Mouse (Mus musculus) gastrocnemius, adult 8-10 months (tissue): ENCODE data around the gene Igflr1. TPM values are rescaled to one million over a fixed set of nuclear protein-coding genes. Genes with fewer than 3 reads are reported as not detected.

ENCODE experiments used
- DNase-seq, 2 experiments: peaks; one replicate each; pipeline ENCODE4 v3.0.0; 2022; ENCODE audit warnings: low spot score in 2 of 2
- total RNA-seq, 4 experiments: library from RNA; stranded (reverse); gene quantifications; 2 replicates each; pipeline ENCODE4 v1.2.4; 2022

The Igflr1 gene
- total RNA-seq, 4 experiments from 2014 or later, result 0.31 to 0.85 (median 0.65) TPM

DNA sequence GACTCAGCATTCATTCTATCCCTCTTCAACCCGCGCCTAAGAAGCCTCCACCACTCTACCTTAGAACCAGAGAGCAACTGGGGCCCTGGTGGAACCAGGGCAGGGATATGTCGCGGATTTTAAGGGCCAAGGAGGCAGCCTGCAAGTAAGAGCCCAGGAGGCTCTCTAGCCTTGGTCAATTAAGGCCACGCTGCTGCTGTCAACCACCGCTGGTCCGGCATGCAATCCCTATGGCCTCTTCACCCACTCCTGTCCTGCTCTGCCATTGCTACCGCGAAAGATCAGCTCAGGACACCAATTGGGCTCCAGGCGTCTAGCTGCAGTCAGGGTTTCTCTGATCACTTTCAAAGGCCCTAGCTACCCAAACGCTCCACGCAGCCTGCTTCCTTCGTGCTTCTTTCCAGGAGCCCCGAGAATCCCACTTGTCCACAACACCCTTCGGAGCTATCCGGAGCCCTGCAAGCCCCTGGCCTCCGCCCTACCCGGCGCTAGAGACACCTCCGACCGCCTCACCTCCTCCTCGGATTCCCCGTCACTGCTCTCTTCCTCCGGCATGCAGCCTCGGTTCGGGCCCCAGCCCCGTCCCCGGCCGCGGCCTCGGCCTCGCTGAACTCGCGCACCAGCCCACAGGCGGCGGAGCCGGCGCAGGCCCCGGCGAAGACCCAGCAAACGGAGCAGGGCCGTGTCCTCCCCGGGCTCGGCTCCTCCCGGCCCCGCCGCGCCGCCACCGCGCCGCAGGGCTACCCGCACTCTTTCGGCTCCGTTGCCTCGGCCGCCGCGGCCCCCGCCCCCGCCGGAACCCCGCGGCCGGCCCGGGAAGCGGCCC is 22.8 kb downstream of the Igflr1 start:
- peak; percentile 42 to 46 for DNase-seq

DNA sequence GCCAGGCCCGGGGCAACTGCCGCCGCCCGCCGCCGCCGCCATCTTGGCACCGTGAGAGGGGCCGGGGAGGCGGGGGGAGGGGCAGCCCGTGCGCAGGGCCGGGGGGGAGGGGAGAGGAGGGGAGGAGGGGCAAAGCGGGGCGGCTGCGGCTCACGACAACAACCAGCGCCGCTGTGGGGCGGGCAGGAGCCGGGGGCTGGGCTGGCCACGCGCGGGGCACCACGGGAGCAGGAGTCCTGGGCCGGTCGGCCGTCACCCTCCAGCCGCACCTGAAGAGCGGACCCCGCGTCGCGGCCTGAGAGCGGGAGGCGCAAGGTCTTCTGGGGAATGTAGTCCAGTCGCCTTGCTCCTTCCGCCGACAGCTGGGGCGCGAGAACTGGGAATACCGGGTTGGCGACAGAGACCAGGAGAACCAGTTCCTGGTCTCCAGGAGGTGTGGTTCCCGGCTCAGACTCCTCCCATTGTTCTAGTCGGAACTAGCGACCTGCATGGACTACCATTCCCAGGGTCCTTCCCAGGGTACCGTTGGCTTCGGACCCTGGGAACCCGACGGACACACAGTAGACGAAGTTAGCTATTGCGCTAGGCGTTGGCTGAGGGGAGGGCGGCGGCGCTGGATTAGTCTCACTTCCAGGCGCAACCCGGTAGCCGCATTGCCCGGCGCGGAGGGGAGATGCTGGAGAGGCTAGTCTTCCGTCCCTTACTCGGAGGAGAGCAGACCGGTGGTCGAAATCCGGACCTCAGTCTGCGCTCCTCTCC is 23.6 kb downstream of the Igflr1 start, which contains the start of gene Kmt2b:
Kmt2b (minus strand) TSS at position 51 of the 759 bp plus-strand sequence.
- DNase-seq, result peak; percentile 95 to 98

DNA sequence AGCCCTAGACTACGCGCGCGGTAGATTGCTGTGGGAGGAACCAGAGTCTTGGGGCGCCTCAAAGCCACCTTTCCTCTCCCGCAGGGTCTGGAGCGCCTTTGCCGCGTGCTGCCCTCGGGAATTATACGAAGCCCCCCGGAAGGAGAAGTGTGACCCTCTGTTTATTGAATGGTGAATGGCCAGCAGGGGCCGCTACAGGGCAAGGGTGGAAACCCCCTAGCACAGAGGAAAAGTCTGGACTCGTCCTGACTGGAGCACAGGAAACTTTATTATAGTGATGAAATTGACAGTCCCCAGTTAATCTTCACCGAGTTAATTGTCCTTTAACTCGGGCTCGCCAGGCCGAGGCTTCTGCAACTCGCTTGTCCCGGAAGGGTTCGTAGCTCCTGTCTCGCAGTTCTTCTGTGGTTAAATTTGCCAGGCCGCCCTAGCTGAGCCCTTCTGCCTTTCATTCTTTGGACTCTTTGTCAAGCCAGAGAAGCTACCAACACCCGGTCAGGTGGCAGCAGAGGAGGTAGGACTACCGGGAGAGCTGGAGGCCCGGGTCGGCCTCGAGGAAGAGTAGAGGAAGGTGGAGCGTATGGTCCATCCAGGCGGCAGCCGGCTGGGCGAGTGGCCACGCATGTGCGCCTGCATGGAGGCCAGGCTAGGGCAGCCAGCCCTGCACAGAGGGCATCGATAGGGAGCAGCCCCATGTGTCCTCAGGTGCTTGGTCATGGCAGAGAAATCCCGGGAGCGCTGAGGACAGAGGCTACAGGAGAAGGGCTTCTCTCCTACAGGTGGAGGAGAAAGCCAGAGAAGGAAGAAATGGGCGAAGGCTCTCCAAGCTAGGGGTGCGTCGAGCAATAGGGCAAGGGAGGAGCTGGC is 24.4 kb downstream of the Igflr1 start:
- DNase-seq, result peak; percentile 69 to 73

DNA sequence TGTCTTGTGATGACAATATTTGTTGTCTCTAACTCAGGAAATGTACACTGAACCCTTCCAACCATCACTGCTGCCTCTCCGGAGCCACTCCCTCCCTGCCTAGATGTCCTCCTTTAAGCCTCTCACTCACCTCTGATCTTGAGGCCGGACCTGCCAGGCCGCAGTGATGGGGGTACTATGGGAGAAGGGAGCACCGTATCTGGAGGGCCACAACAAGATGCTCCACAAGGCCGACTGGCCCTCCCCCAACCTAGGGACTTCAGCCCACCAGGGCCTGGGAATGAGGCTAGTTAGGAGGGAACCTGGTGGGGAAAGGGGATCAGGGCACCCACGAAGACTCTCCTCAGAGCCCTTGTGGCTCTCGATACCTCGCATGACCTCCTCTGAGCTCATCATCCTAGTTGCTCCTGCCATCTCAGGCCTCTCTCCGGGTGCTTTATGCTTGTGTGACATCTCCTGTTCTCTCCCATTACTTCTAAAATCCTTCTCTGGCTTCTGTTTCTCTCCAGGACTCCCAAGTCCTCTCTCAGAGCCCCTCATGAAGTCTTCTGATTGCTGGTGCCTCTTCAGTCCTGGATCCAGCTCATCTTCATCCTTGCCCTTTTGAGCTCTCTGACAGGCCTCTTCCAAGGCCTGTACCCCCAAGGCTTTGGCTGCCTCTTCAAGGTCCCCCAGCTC is 25.8 kb downstream of the Igflr1 start:
- no peak for DNase-seq

DNA sequence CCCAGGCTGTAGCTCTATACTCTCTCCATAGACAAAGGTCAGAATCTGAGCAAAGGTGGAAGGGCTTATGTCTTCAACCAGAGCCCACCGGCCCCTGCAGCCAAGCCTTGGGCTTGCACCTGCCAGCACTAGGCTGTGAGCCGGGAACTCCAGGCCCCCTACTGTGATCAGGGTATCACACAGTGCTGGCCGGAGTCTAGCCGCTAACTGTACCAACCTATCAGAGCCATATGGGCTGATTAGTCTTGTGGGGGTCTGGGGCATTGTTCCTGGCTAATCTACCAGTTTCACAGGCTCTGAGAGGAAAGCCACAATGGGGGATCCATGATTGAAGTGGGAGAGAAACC is 26.4 kb downstream of the Igflr1 start:
- DNase-seq, result no peak

DNA sequence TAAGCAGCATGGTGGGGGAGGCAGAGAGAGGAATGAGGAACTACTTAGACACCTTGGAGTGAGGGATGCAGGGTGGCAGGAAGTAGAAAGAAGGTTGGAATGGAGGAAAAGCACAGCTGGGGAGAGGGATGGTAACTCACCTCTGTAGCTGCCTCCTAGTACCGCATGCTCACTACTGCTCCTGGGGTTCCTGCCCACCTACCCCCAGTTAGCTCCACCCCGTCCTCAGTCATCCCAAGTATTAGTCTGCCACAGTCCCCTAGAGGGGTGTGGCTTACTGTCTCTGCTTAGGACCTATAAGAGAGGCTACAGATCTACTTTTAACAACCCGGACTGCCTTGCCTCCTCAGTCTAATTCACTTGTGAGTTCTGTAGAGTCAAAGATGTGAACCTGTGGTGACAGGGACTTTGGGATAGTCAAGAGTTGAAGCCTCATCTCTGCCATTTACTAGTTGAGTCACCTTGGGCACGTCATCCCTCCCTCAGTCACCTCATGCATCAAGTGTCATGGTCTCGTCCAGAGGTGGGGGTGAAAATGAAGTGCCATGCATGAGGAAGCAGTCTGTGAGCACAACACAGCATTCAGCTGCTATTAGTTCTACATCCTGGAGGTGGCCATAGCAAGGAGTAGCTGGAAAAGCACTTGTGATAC is 27.7 kb downstream of the Igflr1 start:
- DNase-seq, result no peak

DNA sequence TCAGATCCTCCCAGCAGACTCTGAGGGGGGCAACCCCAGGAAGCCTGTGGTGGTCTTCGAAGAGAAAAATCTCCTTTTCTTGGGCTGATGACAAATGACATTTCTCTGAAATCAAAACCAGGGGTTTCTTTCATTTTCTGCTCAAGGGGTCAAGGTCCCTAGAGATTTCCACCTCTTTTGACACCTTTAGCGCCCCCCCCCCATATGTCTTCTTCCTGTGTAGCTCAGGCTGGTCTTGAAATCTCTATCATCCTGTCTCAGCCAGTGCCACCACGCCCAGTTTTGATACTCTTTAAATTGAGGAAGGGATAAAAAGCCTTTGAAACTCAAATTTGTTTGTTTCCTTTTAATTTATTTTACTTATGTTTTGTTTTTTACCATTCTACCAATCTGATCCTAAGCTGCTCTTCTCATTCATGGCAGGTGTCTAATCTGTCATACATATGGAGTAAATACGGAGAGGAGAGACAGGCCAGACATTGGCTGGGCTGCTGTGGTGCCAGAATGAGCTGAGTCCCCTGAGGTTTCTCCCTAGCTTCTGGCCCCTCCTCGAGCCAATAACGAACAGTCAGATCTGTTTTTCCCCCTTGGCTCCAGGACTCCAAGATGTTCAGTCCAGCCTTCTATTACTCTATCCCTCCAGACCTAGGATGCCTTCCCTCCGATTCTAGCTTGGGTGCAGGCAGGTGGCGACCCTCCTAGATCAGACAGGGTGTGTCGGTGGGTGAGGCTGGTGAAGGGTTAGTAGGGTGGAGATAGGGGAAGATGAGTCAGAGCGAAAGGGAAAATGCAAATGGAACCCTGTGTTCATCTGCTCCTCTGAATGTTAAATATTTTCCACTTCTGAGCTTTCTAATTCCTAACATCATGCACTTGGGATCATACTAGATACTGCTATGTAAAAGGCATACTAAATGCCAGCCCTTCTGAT is 28.6 kb downstream of the Igflr1 start:
- no peak for DNase-seq

DNA sequence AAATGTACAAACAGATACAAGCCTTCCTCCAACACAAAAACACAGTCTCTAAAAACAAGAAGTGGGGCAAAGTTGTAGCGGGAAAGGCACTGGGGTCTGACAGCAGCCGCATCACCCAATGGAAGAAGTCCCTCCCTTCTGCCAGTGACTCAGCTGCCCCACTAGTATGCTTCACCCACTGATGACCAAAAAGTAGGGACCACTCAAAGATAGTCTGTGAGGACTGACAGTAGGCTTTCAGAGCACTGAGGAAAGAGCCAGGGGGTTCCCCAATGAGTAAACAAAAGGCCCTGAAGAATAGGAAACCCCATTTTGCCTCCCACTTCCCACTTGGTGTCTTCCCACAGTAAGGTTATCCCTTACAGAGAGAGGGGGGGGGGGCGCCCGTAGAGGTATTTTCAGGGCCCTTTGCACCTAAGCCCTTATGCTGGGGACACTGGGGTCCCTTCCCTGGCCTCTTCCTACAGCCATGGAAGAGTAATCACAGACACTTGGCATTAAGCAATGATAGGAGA is 29.3 kb downstream of the Igflr1 start:
- DNase-seq, result no peak

DNA sequence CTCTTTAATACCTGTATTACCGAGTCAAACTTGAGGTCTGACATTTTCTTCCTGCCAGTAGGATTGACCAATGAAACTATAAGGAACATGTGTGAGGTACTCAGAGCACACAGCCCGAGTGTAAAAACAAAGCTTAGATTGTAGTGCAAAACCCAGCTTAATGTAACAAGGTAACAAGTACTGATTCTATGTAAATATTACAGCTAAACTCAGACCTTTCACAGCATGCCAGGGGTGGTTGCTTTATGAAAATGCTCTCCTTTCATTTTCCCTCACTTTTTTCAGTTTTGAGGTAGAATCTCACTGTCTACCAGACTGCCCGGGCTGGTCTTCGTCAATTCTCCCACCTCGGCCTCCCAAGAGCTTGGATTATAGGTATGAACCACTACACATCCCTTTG is 30.9 kb downstream of the Igflr1 start:
- DNase-seq, result no peak

DNA sequence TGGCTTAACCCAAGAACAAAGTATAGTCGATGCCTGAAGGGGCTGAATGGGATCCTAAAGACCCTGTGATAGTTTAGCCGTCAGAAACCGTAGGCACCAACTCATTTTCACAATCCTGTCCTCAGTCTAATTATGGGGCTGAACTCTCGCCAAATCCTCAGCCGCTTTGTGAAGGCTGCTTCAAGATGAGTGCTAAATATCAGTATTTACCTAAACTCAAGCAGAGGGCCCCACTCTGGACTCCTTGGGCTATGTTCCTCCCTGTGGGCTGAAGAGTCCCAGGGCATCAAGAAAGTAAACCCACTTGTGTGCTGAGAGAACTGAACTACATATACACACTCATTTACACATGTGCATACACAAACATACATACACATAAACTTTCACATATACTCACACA is 31.6 kb downstream of the Igflr1 start:
- no peak for DNase-seq

DNA sequence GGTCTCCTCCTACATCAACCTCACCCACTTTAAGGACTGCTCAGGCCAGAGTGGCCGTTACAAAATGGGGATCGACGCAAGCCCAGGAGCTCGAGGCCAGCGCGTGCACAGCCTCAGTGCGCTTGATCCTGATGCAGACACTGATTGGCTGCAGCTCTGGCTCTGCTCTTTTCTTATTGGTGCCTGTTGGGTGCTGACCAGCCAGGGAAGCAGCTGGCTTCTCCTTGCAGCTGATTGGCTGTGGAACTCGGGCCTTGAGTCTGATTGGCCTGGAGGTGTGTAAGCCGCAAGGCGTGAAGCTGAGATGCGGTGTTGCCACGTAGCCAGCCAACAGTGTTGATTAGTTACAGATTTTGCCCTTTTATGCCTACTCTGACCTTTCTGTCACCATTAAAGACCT is 33.6 kb downstream of the Igflr1 start, which contains the start of gene Zbtb32:
Zbtb32 (minus strand) TSS at position 124 of the 400 bp plus-strand sequence.
- no peak for DNase-seq

DNA sequence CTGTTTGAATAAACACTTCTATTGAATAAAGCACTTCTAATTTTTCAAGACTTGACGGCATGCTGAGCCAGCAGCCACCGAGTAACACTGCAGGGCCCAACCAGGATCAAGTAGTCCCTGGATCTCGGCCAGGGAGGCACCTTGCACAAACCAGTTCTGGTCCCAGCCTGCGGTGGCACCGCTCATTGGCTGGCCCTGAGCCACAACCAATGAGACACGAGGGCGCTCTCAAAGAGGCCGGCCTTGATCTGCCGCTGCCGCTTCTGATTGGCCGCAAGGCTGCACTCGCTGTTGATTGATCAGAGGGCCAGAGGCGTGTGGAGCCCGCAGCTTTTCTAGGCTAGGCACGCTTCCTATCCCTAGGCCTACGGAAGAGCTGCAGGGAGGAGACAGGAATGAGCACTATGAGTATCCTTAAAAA is 34.7 kb downstream of the Igflr1 start:
- DNase-seq, result peak; percentile 62 to 73

DNA sequence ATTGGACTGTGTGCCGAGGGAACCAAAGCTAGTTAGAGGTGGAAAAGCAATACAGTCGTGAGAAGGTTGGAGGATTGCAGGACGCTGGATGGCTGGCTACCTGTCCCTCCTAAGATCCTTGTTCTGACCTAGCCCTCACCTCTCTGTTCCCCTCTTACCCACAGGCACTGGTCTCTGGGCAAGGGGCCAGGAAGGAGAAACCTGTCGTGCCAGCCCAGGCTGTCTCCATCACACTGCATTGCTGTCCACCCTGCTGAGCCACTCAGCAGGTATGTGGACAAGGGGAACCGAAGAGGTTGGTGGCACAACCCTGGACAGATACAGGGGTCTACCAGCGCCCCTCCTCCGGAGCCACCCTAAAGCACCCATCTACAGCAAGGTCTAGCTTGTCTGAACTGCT is 35.4 kb downstream of the Igflr1 start:
- DNase-seq, result no peak

DNA sequence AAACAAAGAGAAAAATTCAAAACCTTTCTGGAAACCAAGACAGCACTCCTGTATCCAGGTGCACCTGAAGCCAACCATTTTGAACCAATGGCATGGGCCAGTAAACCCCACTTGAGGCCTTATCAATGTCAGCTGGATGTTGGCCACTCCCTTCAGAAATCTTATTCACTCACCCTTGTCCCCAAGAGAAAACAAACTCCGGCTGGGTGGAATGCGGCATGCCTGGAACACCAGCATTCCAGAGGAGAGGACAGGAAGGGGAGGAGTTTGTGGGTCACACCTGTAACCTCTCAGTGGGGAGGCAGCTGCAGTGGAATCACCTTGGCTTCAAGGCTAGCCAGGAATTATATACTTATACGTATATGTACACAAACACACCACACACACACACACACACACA is 37.4 kb downstream of the Igflr1 start:
- DNase-seq, result no peak

DNA sequence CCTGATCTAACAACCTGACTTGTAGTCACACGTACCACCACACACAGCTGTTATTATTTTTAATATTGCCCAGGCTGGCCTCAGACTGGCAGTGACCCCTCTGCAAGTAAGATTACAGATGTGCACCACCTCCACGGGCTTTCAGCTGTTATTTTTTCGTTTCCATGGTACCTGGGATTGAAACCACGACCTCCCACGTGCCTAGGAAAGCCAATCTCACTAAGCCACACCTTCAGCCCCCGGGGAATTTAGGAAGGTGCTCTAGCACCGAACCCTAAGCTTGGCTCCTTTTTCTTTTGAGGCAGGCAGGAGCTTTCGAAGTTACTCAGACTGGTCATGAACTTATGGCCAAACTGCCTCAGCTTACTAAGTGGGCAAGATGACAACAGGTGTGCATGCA is 39.2 kb downstream of the Igflr1 start:
- DNase-seq, result no peak

DNA sequence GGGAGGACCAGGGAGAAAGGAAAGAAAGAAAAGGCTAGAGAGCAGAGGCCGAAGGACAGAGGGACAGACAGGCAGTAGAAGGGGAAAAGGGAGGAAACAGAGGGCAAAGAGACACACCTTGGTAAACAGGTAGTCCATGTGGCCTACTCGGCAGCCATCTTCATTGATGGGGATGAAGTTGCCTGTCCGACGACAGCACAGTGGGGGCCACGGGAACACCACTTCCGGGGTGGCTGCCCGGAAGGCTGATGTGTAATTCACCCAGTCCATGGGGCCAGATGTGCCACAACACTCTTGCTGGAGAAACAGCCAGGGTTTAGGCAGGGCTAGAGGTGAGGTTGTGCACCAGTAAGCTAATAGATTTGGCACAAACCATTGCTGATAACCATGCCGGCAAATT is 39.7 kb downstream of the Igflr1 start:
- no peak for DNase-seq

DNA sequence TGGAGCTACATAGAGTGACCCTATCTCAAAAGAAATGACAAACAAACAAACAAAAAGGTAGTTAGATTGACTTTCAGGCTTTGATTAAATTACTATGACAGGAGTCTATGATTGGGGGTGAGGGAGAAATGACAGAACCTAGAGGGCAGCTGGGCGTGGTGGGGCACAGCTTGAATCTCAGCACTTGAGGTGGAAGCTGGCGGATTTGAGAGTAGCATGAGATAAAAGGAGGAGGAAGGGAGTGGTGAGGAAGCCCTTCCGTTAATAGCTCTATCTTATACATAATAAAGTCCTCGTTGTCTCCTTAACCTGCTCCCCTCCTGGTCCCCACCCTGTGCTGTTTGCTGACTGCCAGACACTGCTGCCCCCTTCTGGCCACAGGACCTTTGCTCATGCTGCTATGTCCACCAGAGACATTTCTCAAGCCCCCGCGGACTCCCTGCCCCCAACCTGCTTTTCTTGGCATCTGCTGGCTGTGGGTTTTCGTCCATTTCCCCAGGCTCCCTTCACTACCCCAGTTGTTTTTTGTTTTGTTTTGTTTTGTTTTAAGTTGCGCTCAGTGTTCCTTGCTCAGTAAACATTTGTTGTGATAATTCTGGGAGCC is 42.6 kb downstream of the Igflr1 start:
- no peak for DNase-seq

DNA sequence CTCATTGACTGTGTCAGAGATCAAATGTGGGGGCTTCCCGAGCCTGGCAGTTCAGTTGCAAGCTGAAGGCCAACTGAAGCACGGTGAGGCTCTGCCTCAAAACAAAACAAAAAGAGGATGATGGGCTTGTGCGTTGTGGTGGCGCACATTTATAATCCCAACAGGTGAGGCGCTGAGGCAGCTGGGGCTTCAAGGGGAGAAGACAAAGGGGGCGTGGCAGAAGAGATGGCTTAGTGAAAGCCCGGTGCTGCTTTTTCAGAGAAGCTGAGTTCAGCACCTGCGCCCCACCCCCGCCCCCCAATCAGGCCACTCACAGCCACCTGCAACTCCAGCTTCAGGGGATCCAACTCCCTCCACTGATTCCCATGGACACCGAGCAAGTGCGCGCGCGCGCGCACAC is 43.2 kb downstream of the Igflr1 start:
- DNase-seq, result no peak

DNA sequence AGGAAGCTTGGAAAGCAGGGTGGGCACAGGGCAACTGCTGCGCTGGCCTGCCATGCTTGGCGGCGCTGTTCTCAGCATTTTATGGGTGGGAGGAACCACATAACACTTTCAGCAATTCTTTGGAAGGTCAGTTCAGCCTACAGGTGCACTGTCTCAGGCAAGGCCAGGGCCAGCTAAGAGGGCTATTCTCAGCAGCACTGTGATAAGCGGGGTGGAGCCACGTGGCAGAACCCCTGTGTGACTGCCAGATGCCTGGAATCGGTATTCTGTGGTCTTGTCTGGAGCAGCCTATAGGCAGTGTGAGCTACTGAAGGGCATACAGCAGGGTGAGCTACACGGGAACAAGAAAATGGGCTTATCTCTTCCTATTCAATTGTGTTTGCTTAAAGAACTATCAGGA is 44.8 kb downstream of the Igflr1 start:
- DNase-seq, result no peak
